Mouse (Mus musculus) E14TG2a.4 (cell line): Measurements from ENCODE around the gene Pknox1.

ENCODE experiments used
- H3K27me3 ChIP-seq: 2 replicates; pipeline ENCODE4 v1.6.1; 2014; ENCODE audit warnings: low read length, control low read depth; ENCODE audit not compliant: insufficient read depth
- H3K36me3 ChIP-seq: 2 replicates; pipeline ENCODE4 v1.6.1; 2014; ENCODE audit warnings: low read length, control low read depth; ENCODE audit not compliant: insufficient read depth
- H3K4me1 ChIP-seq: replicated peaks from 2 replicates; pipeline ENCODE4 v1.6.1; 2014; ENCODE audit warnings: low read depth, low read length, control low read depth
- H3K4me3 ChIP-seq: replicated peaks from 2 replicates; pipeline ENCODE4 v1.5.1; 2014; ENCODE audit warnings: mild to moderate bottlenecking, low read length
- H3K9me3 ChIP-seq: 2 replicates; pipeline ENCODE4 v1.6.1; 2014; ENCODE audit warnings: low read length, control low read depth
- CTCF ChIP-seq: conservative IDR thresholded peaks from 2 replicates; pipeline ENCODE4 v1.5.1; 2014; ENCODE audit warnings: low read length
- NANOG ChIP-seq: IDR thresholded peaks from 2 replicates; pipeline ENCODE4 v1.6.1; 2014; ENCODE audit warnings: borderline replicate concordance, low read length, mixed read lengths
- POU5F1 ChIP-seq: IDR thresholded peaks from 2 replicates; pipeline ENCODE4 v1.6.1; 2014; ENCODE audit warnings: low read length, borderline replicate concordance

Gene Pknox1

GRCm38 (mm10) chr17:31564015-31564857 is at the start of gene Pknox1:
Gene Pknox1, plus strand, starts transcription at chr17:31564734.
- TF ChIP-seq NANOG (no peak), CTCF (no peak), POU5F1 (no peak)
- H3K4me3 ChIP-seq: peak within 1 kb of the TSS; percentile 92
- peaks cover 52% of the 10 kb centered on the region for H3K4me1 ChIP-seq
- H3K27me3 ChIP-seq: no peaks in the 10 kb centered on the region
- H3K9me3 ChIP-seq: no peaks in the 10 kb centered on the region
- H3K36me3 ChIP-seq: peaks cover 24% of the 10 kb centered on the region

- H3K4me1 ChIP-seq: peaks cover 44% of the 10 kb centered on the region
- peaks cover 32% of the 10 kb centered on the region for H3K36me3 ChIP-seq
- H3K4me3 ChIP-seq: peak overlapping the region; percentile 97
- H3K27me3 ChIP-seq: no peaks in the 10 kb centered on the region
- TF ChIP-seq NANOG (no peak), POU5F1 (no peak), CTCF (no peak)
- H3K9me3 ChIP-seq: no peaks in the 10 kb centered on the region
These were observed 45.1 kb upstream of the Pknox1 start for GRCm38 (mm10) chr17:31519344-31519945.

- Histone ChIP-seq H3K36me3 (peaks cover 40% of the 10 kb centered on the region), H3K27me3 (no peaks in the 10 kb centered on the region), H3K4me3 (peak within 1 kb of the TSS; percentile 97), H3K9me3 (no peaks in the 10 kb centered on the region), H3K4me1 (peaks cover 52% of the 10 kb centered on the region)
- TF ChIP-seq POU5F1 (no peak), CTCF (0 out of 2 replicates have a peak, but pooled peaks have one; percentile 2)
These were observed 44.3 kb upstream of the Pknox1 start, which contains the start of the genes Wdr4 and Ndufv3 for GRCm38 (mm10) chr17:31519946-31520838. Gene Wdr4, minus strand, starts transcription at chr17:31519980. Gene Ndufv3, plus strand, starts transcription at chr17:31520115.

DNA sequence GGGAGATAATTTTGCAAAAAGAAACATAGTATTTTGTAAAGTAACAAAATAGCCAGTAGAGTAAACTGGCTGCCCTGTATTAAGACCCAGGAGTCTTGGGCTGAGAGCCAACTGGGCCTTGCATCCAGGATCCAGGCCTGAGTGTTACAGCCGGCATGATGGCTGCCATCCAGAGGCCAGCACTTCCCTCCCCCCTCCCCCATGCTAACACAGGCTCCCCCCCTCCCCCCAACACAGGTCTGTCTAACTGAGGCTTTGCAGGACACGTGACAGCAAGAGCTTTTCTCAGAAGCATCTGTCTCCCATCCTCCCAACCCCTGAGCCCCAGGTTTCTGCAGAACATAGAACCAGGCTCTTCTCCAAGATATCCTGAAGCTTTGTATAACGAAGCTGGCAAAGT is 43.6 kb upstream of the Pknox1 start:
- H3K36me3 ChIP-seq: peaks cover 42% of the 10 kb centered on the region
- H3K4me1 ChIP-seq: peaks cover 59% of the 10 kb centered on the region
- no peaks in the 10 kb centered on the region for H3K27me3 ChIP-seq
- peak overlapping the region; percentile 97 for H3K4me3 ChIP-seq
- TF ChIP-seq NANOG (no peak), POU5F1 (no peak), CTCF (no peak)
- no peaks in the 10 kb centered on the region for H3K9me3 ChIP-seq

DNA sequence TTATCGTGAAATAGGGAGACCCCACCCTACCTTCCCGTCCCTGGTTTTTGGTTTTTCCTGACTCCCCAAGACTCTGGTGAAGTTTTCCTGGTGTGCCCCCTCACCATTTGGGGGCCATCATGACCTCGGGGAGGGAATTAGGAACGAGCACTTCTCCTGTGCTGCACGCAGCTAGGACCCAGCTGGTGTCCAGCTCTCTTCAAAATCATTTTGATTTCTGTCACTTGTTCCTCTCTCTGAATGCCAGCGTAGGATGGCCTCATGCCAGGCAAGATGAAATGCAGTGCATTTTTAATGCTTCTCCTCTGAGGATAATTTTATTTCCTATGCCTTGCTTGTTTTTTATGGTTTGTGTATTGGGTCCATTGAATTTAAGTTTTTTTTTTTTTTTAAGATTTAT is 42.6 kb upstream of the Pknox1 start:
- H3K4me3 ChIP-seq: peak overlapping the region; percentile 97; the same call in 1 of the 2 replicates
- no peaks in the 10 kb centered on the region for H3K27me3 ChIP-seq
- no peaks in the 10 kb centered on the region for H3K9me3 ChIP-seq
- TF ChIP-seq POU5F1 (no peak), CTCF (no peak), NANOG (no peak)
- peaks cover 69% of the 10 kb centered on the region for H3K4me1 ChIP-seq
- peaks cover 47% of the 10 kb centered on the region for H3K36me3 ChIP-seq

DNA sequence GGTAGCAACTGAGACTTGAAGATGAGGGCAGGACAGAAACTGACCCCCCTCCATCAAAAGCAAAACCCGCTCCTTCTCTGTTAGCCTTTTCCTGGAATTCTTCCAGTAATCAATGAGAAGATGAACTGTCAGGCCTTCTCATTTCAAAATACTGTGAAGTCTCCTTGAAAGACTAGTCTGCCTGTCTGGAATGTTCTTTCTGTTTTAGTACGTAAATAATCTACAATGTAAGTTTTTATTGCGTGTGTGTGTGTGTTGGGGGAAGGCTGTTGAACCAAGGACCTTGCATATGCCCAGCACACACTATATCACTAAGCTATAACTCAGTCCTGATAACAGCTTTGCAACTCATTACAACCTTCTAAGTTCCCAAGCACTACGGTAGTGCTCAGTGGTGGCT is 39.4 kb upstream of the Pknox1 start:
- H3K4me1 ChIP-seq: peaks cover 85% of the 10 kb centered on the region
- H3K4me3 ChIP-seq: no peak overlapping the region
- no peaks in the 10 kb centered on the region for H3K27me3 ChIP-seq
- TF ChIP-seq POU5F1 (no peak), NANOG (no peak), CTCF (no peak)
- no peaks in the 10 kb centered on the region for H3K9me3 ChIP-seq
- peaks cover 76% of the 10 kb centered on the region for H3K36me3 ChIP-seq

GRCm38 (mm10) chr17:31525816-31526215 is 38.7 kb upstream of the Pknox1 start:
- H3K36me3 ChIP-seq: peaks cover 83% of the 10 kb centered on the region
- no peak for TF ChIP-seq NANOG
- TF ChIP-seq POU5F1: no peak
- TF ChIP-seq CTCF: no peak
- no peaks in the 10 kb centered on the region for H3K27me3 ChIP-seq
- 0 out of 2 replicates have a peak overlapping the region, but pooled peaks have one; percentile 23 for H3K4me3 ChIP-seq
- peaks cover 92% of the 10 kb centered on the region for H3K4me1 ChIP-seq
- H3K9me3 ChIP-seq: no peaks in the 10 kb centered on the region

GRCm38 (mm10) chr17:31529314-31529713 is 35.2 kb upstream of the Pknox1 start:
- Histone ChIP-seq H3K4me3 (peak overlapping the region; percentile 67), H3K4me1 (peaks cover 84% of the 10 kb centered on the region), H3K9me3 (no peaks in the 10 kb centered on the region), H3K36me3 (peaks cover 62% of the 10 kb centered on the region), H3K27me3 (no peaks in the 10 kb centered on the region)
- TF ChIP-seq NANOG (no peak), CTCF (peak; percentile 63), POU5F1 (no peak)
